Mouse (Mus musculus): ENCODE measurements at regions not wholly inside any gene's neighbourhood (a gene's known extent, or its start where the extent isn't known, plus 50 kb on each side); places are given as distances from the start of the nearest gene placed in this dataset.
"Not testable (repeated sequence)": the region's sequence is repeated elsewhere in the genome, so short reads cannot be mapped to it uniquely, and the experiment has no call there.

DNA sequence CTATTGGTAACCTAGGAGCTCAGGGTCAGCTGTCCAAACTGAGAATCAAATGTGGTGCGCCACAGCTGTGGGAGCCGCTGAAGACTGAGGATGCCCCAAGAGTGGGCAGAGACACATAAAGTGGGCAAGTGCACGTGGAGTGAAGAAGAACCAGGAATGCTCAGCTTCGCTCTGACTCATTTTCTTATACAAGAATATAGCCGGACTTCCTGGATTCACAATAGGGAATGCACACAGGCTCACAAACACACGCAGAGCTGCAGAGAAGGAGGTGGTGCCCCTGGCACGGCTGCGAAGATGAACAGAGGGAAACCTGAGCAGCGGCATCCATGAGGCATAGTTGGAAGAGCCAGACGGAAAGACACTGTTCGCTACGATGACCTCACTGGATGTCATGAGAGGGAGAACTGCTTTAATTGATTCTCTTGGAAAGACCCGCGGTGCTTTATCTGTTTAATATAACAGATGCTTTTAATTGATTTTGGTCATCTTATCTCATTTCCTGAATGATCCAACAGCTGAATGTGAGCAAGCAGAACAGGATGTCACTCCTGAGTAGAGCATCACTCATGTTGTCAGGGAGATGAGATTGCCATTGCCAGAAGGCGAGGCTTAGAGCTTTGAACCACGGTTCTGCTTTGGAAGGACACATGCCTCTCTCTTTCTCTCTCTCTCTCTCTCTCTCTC is 143.3 kb downstream of the Enc1 start:
- DNase-seq = no peak

DNA sequence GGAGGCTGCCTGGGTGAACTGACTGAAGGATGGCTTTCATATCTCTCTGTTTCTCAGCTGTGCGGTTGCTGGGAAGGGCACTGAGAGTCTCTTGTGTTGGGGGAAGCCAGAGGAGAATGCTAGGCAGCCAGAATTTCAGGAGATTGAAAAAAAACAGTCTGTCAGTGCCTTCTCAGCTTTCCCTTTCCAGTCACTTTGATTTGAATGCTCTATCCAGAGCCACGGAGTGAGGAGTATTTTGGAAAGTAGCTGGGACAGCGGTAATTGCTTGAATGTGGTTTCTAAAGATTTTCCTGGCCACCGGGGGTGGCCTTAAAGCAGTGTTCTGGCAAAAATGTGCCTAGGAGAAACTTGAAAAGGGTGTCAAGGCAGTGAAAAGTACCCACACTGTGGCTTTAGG is 142.4 kb downstream of the Enc1 start:
- DNase-seq = no peak

DNA sequence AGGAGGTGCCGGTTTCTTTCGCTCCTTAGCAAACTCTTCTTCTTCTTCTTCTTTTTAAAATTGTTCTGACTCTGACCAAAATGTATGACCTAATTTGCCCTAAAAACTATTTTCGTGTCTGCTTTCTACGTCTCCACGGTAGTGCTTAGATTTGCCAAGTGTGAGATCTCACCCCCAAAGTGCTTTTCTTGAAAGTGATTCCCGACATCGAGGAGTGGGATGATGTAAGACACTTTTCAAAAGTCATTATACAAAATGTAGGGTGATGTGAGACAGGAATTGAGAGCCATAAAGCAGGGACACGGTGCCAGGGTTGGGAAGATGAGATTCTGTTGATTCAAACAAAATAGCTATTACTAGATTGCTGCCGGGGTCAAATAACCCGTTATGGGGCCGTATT is 139.5 kb downstream of the Enc1 start:
- no peak for DNase-seq

DNA sequence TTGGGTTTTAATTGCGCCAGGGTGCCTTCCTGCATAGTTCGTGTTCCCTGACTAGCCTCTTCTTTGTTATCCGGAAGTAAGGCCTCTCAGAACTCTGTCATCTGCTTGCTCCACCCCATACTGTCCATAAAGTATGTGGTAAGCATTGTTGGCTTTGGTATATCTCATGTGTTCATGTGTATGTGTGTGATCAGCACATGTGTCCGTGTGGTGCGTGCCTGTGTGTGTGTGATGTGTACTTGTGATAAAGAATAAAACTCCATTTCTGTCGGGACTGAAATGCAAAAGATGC is 135.3 kb downstream of the Enc1 start:
- DNase-seq = no peak

DNA sequence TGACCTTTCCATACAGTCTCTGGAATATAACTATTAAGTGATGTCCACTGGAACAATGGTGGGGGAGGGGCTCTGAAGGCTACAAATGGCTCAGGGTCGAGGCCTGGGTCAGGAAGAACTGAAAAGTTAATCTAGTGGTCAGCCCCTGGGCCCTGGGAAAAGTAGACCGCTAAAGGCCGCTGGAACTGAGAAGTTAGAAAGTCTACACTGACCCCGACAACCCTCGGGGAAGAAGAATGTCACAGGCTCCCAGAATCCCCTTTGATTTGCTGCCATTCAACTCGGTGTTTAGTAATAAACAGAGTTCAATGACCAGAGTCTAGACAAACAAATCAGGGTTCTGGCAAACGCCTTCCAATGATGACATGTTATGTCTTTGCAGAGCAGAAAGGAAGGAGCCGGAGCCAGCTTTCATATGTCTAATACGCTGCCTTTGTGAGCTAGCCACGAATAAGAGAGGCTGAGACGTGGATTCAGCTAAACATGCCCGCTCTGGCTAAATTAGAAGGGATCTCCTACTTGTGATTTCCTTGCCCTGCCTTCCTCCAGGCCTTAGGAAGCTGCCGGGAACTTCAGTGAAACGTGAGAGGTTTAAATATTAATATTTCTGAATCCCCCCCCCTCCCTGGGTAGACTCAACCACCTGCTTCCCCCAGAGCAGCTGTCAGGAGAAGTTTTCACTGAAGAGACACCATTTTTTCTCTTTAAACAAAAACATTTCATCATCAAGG is 134.8 kb downstream of the Enc1 start:
- DNase-seq = peak; percentile 68

DNA sequence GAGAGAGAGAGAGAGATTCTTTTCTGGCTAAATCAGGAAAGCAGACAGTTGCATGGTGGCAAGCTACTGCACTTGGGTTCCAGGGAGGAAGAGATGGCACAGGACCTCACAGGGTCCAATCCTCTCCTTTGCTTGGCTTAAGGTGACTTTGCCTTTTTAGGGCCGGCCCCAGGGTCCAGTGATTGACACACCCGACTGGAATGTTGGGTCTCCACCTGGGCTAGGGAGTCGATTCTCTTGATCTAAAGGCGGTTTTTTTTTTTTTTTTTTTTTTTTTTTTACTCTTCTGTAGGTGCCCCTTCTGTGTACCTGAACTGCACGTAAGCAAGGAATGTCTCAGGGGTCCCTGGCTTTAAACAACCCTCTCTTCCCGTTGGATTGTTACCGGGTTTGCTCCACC is 131.4 kb downstream of the Enc1 start:
- DNase-seq = no peak

- no peak for DNase-seq
These were observed 130.3 kb downstream of the Enc1 start for GRCm38 (mm10) chr13:97371200-97371599.

DNA sequence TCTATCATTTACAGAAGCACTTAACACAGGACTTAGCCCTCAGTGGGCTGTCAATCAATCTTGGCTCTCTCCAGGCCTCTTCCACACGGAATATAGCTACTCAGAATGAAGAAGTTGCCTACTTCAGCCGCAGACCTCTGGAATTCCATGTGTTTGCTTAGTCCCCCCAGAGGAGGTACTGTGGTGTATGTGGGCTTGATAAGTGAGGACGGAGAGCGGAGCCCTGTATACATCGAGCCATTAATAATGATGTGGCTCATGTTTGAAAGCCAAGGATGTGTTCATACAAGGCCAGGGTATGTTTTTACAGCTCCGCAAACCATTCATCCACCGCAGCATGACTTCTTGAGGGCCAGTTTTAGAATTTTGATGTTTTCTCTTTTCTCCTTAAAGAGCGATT is 125.8 kb downstream of the Enc1 start:
- DNase-seq = no peak

DNA sequence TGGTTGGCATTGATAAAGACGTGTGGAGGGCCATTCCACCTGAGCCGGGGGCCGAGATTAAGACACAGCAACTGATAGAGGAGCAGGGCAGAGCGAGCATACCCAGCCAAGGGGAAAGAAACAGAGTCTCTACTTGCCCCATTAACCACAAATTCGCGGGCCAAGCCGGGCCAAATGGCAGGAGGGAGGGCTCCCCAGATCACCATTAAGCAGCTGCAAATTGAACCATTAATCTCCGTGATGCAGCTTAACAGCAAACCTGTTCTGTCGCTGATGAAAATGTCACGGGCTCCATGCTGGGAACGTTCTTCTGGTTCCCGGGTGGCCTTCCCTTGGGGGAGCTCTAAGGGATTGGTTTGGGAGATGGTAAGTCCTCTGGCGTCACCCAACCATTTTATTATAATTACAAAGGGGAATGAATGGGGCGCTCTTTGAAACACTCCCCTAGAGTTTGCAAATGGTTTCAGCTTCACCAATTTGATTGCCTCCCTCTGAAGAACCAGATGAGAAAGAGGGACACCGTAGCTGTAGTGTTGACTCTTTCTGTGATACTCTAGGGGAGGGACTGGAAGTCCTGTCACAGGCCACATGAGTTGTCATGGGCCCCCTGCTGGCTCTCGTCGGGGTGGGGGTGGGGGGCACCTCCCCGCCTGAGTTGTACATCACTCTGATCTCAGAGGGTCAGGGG is 124.8 kb downstream of the Enc1 start:
- DNase-seq = no peak

DNA sequence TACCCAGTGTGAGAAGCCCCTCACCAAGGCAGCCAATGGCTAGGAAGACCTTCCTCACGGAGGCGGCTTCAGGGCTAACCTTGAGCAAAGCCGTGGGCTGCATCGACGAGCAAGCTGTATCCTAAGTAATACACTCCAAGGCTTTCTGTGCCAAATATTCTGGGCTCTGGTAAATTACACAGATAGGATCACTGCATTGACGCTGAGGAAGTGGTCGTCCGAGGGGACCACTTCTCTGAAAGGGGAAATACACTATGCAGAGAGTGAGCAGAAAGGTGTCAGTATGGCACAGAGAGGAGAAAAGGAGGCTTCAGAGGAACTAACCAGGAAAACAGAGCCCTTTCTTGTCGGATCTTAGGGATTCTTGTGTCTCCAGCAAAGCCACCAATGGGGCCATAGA is 124.1 kb downstream of the Enc1 start:
- no peak for DNase-seq

GRCm38 (mm10) chr13:97363765-97364164 is 122.9 kb downstream of the Enc1 start:
- DNase-seq = no peak

DNA sequence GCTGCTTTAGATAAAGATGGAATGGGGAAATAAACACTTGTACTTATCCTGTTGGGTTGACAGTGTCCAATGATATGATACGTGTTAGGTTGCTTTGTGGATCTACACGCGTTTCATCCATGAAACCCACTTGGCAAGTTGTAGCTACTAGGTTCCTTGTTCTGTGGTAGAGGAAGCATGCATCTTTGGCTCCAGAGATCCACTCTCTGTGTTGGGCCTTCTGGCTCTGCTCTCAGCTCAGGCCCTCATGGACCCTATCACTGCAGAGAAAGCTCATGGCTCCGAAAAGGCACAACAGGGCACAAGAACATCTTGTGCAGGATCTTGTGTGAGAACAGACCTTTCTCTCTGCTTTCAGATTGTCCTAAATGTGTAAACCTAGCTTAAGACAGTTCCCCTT is 122.3 kb downstream of the Enc1 start:
- DNase-seq = no peak

DNA sequence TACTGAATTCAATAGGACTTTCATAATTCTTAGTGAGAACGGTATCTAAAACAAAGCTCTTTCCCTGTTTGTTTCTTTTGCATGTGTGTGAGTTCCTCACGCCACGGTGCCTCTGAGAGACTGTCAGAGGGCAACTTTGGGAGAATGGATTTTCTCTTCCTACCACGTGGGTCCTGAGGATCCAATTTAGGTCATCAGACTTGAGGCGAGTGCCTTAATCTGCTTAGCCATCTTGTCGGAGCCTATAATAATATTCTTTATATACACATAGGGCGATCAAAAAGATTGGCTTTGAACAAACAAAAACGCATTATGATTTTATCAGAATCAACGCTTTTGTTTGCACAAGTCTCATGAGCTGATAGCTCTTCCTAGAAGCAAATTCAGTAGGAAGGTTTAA is 119.6 kb downstream of the Enc1 start:
- no peak for DNase-seq

GRCm38 (mm10) chr13:97358781-97359305 is 117.9 kb downstream of the Enc1 start:
- DNase-seq = no peak

DNA sequence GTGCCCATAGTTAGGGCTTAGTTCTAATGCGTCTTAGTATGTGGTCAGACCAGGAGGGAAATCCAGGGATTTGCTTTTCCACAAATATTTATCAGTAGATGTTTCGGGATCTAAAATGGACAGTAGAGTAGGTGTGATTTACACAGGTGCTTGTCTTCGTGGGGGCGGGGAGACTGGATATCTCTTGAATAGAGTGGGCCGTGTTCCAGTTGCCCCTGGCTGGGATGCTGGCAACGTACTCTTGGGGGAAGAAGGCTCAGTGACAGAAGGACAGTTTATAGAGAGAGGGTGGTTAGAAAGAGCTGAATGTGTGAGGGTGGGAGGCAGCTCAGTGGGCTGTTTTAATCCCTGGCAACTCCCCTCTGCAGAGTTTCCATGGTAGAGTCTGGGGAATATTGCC is 117.4 kb downstream of the Enc1 start:
- DNase-seq = no peak

- no peak for DNase-seq
These were observed 116.3 kb downstream of the Enc1 start for GRCm38 (mm10) chr13:97356923-97357807.

DNA sequence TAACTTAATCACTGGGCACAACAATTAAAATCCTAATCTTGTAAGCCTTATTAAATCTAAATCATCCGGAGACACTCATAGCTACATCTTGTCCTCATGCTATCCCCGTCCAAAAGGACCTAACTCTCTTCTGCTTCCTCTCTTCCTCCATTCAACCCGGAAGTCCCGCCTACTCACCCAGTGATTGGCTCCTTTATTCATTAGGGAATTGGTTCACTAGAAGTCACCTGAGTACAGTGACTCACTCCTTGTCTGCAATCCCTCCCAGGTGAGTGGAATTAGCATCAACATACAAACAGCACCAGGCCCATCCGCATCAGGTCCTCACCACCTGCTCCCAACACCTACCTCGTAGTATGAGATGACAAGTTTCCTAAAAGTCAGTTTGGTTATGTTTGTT is 114.5 kb downstream of the Enc1 start:
- DNase-seq = not testable (repeated sequence)

DNA sequence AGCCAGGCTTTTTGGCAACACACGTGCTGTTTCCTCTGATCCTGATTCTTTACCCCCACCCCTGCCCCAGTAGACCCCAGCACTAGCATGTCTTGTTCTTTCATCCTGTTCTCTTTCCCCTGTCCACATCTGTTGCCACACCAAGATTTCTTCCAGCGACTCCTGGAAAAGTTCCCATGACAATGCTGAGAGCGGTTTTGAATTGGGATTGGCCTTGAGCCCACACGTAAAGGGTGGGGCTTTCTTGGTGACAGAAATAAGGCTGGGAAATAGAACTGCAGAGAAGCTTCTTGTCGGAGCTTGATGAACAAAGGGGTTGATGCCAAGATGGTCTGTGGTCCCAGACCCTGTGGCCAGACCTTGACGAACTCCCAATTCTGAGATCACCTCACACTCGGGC is 106.8 kb downstream of the Enc1 start:
- DNase-seq = no peak

- no peak for DNase-seq
These were observed 100.4 kb downstream of the Enc1 start for GRCm38 (mm10) chr13:97341218-97341889.

GRCm38 (mm10) chr13:97337954-97338353 is 97.0 kb downstream of the Enc1 start:
- DNase-seq = peak; percentile 70

- DNase-seq = no peak
These were observed 96.4 kb downstream of the Enc1 start for GRCm38 (mm10) chr13:97337296-97337731.

DNA sequence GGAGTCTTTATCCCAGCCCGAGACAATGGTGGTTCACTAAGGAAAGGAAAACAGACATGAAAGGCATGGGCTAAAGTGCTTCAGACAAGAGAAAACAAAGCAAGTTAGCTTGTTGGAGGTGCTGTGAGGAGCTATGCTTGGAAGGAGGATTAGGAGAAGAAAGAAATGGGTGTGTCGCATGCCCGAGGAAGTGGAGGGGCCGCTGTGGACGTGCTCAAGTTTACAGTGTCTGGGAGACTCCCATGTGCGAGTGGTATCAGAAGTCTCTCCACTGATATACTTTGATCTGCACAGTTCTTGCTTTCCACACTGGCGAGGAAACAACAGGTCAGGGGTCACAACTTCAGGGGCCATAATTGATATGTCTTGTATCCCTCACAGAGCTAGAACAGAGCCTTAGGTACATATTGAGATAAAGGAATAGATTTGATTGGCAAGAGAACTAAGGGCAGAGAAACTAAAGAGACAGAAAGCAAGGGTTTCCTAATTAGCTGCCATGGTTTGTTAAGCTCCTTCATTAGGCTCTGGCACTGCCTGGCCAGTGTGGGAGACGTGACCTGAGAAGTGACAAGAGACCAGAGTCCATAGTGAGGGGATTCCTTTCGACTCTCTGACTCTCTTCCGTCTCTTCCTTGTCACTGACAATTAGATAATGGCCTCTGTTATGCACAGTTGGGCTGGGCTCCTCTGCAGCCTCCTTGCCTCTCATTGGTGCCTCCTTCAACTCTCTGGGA is 93.1 kb downstream of the Enc1 start:
- DNase-seq = no peak

All from embryo, embryonic 11 days (tissue).